Mouse (Mus musculus) embryo, embryonic 10.5 days (tissue): ENCODE data around the gene Cmc2.

ENCODE experiments used
- DNase-seq: peaks from one replicate; pipeline ENCODE4 v3.0.0-alpha.2; 2015; ENCODE audit warnings: low spot score

Cmc2 gene

DNA sequence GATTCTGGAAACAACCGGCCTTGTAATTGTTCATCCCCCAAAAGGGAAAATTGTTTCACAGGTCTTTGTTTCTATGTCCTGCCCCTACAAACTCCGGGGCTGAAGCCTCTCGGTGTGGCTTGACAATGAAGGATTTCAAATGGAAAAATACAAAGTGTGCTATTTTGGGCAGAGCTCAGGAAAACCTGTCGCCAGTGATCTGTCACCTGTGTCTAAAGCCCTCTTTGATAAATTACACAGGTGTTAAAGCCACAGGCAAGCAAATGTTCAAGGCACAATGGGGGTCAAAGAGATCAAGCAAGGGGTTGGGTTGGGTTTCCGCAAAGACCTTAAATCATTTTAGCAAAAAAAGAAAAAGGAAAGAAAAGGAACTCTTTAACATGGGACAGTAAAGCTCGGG lies 78.6 kb downstream of the Cmc2 start:
- DNase-seq: no peak
